Mouse (Mus musculus): ENCODE results near the gene Apc2. TPM values are rescaled to one million over a fixed set of nuclear protein-coding genes. Genes with fewer than 3 reads are reported as not detected.

Gene Apc2
- polyA plus RNA-seq, 1 experiment from 2014 or later, result 0.94 TPM

DNA sequence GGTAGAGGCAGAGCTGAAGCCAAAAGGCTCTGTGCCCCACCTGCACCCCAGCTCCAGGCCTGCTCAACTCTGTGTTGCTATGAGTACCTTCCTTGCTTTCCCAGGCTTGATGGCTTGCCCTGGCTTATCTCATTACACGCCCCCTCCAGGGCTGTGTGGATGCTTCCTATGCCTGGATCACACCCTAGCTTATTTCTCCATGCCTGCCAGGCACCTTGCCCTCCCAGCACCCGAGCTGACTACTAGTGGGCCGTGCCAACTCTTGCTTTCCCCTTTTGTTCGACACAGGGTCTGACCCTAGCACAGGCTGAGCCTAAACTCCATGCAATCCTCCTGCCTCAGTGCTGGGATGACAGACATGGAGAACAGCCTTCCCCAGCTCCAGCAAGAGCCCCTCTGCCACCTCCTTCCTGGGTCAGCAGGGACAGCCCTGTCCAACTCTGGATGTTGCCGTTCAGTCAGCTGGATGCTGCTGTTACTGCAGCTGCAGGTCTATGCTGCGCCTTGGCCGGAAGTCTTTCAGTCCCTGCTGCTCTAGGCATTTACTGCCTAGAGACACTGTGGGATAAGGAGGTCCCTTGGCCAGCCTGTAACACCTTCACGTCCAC, 1.9 kb downstream of the Apc2 start:
- H3K4me1 ChIP-seq, result peaks cover 53% of the 10 kb centered on the region
- H3K36me3 ChIP-seq, result peaks cover 21% of the 10 kb centered on the region
- 50% methylated on average over 8 of the region's 8 CpGs for WGBS
- no peaks in the 10 kb centered on the region for H3K9me3 ChIP-seq
- no peak for ATAC-seq (ENCODE audit: extremely low read depth, insufficient number of reproducible peaks, low FRiP score, low TSS enrichment)
- H3K27ac ChIP-seq (replicated peaks), result no peak overlapping the region
- H3K4me3 ChIP-seq, result no peak overlapping the region
- peak overlapping the region; percentile 8; the same call in 1 of the 2 replicates for H3K9ac ChIP-seq
- H3K27me3 ChIP-seq (replicated peaks), result peaks cover 63% of the 10 kb centered on the region
- no peak overlapping the region for H3K4me2 ChIP-seq

DNA sequence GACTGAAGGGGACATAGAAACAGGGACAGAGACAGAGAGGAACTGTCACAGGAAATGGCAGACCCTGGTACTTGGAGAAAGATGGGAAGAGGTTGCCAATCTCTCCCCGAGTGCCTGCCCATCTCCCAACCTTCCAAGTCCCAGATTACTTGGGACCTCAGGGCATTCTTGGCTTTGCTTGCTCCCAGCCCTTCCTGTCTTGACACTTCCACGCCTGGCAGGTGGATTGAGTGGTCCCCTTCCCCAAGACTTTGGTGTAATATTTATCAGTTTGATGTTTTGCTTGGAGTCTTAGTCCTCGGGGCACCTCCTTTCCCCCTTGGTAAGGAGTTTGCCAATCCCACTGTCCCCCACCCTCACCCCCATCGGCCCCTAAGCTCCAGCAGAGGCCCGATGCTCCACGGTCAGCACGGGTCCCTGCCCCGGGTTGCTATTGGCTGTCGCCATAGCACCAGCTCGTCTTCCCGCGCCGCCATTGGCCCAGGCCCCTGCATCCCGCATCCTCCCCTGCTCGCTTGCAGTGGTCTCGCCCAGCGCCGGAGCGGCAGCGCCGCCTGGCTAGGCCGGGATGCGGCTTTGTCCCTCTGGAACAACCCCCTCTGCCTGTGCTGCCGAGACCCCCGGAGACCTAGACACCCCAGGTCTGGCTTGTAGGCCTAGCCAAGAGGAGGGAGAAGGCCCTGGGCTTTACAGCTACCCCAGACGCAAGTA, 2.9 kb downstream of the Apc2 start:
- WGBS, result 4% methylated on average over 26 of the region's 26 CpGs
- Histone ChIP-seq H3K27ac (replicated peaks) (no peak overlapping the region), H3K36me3 (peaks cover 14% of the 10 kb centered on the region), H3K9me3 (no peaks in the 10 kb centered on the region), H3K27me3 (replicated peaks) (peaks cover 73% of the 10 kb centered on the region), H3K4me1 (peaks cover 47% of the 10 kb centered on the region), H3K9ac (peak overlapping the region; percentile 40; the same call in 1 of the 2 replicates), H3K4me2 (peak overlapping the region; percentile 24), H3K4me3 (peak overlapping the region; percentile 23)
- ATAC-seq (ENCODE audit: extremely low read depth, insufficient number of reproducible peaks, low FRiP score, low TSS enrichment), result no peak

DNA sequence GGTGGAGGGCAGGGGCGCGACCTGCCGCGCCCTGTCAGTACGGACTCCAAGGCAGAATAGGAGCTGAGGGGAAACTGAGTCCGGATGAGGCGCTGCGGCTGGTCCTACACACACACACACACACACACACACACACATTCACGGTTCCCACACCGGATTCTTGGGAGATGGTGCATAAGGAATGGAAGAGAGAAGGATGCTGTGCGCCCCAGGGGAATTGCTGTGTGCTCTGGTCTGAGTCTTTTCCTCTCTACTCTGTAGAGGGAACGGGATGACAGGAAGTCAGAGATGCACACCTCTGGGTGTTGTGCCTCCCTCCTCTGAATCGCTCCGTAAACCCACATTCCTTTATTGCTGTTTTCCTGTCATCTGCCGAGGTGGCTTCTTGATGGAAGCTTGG, 3.5 kb downstream of the Apc2 start:
- 14% methylated on average over 14 of the region's 15 CpGs for WGBS
- H3K4me2 ChIP-seq, result peak overlapping the region; percentile 24

DNA sequence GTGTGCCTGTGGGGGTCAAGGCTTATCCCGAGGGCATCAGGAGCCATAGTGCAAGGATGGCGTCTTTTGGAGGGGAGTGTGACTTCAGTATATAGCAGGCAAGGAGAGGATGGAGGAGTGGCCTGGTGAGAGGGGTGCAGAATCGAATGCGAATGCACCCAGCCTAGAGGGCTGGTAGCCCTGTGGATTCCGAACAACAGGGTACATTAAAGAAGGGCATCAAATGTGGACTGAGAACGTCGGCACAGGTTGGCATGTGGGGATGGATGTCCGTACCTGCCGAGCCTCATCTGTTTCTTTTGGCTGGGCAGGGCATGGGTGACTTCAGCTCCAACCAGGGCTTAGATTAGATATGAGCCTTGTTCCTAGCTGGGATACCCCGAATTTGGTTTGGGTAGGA, 4.0 kb downstream of the Apc2 start:
- H3K27me3 ChIP-seq (replicated peaks), result peaks cover 84% of the 10 kb centered on the region
- peaks cover 39% of the 10 kb centered on the region for H3K4me1 ChIP-seq
- peaks cover 3% of the 10 kb centered on the region for H3K36me3 ChIP-seq
- H3K9me3 ChIP-seq, result no peaks in the 10 kb centered on the region
- 46% methylated on average over 10 of the region's 10 CpGs for WGBS
- H3K27ac ChIP-seq (replicated peaks), result no peak overlapping the region
- no peak for ATAC-seq (ENCODE audit: extremely low read depth, insufficient number of reproducible peaks, low FRiP score, low TSS enrichment)
- no peak overlapping the region for H3K9ac ChIP-seq
- no peak overlapping the region for H3K4me3 ChIP-seq
- H3K4me2 ChIP-seq, result no peak overlapping the region

More for the DNA sequence above, 3.5 kb downstream of the Apc2 start:
- no peak for ATAC-seq (ENCODE audit: extremely low read depth, insufficient number of reproducible peaks, low FRiP score, low TSS enrichment)
- Histone ChIP-seq H3K9ac (peak overlapping the region; percentile 40; the same call in 1 of the 2 replicates), H3K27me3 (replicated peaks) (peaks cover 79% of the 10 kb centered on the region), H3K4me3 (peak overlapping the region; percentile 23), H3K27ac (replicated peaks) (no peak overlapping the region), H3K9me3 (no peaks in the 10 kb centered on the region), H3K4me1 (peaks cover 41% of the 10 kb centered on the region), H3K36me3 (peaks cover 8% of the 10 kb centered on the region)

DNA sequence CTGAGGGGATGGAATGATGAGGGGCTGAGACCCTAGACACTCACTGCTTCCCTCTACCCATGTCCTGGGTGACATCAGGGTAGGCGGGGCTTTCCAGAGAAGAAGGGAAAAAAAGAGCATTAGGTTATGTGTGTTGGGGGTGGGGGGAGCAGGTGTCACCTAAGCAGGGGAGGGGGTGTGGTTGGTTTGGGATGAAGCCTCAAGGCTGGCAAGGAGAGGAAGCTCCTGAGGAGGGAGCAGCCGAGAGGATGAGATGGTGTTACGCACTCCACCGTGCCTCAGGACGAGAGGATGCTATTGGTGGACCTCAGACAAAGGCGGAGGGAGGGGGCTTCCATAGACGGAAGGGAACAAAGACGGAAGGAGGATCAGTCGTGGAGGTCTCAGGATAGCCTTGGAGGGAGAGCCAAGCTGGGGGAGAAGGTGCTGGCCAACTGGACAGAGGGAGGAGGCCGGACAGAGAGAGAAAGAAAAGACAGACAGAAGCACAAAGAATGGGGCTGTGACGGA, 5.0 kb downstream of the Apc2 start:
- no peak for ATAC-seq (ENCODE audit: extremely low read depth, insufficient number of reproducible peaks, low FRiP score, low TSS enrichment)
- Histone ChIP-seq H3K27me3 (replicated peaks) (peaks cover 93% of the 10 kb centered on the region), H3K4me3 (no peak overlapping the region), H3K27ac (replicated peaks) (no peak overlapping the region), H3K4me1 (peaks cover 35% of the 10 kb centered on the region), H3K4me2 (no peak overlapping the region), H3K36me3 (no peaks in the 10 kb centered on the region), H3K9me3 (no peaks in the 10 kb centered on the region), H3K9ac (no peak overlapping the region)
- 31% methylated on average over 11 of the region's 11 CpGs for WGBS

DNA sequence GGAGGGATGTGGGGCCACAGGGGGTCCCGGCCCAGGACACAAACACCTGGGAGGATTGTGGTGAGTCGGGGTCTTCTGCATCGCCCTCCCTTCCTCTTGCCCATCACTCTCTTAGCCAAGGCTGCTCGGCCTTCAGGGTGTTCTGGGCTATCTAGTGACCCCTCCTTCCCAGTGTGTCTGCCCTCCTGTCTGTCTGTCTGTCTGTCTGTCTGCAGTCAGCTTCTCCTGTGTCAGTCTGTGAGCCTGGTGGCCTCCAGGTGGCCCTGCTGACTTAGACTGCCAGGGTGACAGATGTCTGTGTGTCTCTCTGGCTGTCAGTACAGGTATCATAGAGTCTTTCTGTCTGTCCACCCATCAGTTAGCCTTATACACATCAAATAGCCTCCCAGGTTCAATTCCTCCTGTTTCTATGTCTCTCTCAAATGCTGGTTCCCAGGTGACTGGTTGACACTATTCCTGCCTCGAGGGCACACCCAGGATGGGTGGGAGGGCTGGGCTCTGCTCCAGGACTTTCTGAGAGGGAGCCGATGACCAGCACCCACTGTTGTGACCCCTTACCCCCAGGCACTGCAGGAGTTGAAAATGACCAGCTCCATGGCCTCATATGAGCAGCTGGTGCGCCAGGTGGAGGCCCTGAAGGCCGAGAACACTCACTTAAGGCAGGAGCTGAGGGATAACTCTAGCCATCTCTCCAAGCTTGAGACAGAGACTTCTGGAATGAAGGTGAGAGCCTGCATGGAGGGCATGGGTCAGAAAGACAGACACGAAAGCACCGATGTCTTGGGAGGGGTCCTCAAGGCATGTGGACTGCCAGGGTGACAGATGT, 5.7 kb downstream of the Apc2 start:
- Histone ChIP-seq H3K4me1 (peaks cover 28% of the 10 kb centered on the region), H3K36me3 (no peaks in the 10 kb centered on the region), H3K27me3 (replicated peaks) (peaks cover 99% of the 10 kb centered on the region), H3K27ac (replicated peaks) (no peak overlapping the region), H3K9ac (no peak overlapping the region), H3K4me2 (peak overlapping the region; percentile 35; the same call in 1 of the 2 replicates), H3K4me3 (no peak overlapping the region), H3K9me3 (no peaks in the 10 kb centered on the region)
- no peak for ATAC-seq (ENCODE audit: extremely low read depth, insufficient number of reproducible peaks, low FRiP score, low TSS enrichment)
- 70% methylated on average over 10 of the region's 10 CpGs for WGBS

DNA sequence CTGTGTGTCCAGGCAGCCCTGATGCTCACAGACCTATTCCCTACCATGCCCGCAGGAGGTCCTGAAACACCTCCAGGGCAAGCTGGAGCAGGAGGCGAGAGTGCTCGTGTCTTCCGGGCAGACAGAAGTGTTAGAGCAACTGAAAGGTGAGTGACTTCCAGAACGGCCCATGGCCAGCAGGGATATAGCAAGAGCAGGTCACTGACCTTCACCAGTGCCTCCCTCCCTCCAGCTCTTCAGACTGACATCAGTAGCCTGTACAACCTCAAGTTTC, 6.2 kb downstream of the Apc2 start:
- H3K27me3 ChIP-seq (replicated peaks), result peaks cover 99% of the 10 kb centered on the region
- H3K36me3 ChIP-seq, result no peaks in the 10 kb centered on the region
- no peak for ATAC-seq (ENCODE audit: extremely low read depth, insufficient number of reproducible peaks, low FRiP score, low TSS enrichment)
- peak overlapping the region; percentile 16; the same call in 1 of the 2 replicates for H3K4me3 ChIP-seq
- no peaks in the 10 kb centered on the region for H3K9me3 ChIP-seq
- H3K4me1 ChIP-seq, result peaks cover 23% of the 10 kb centered on the region
- WGBS, result 49% methylated on average over 5 of the region's 5 CpGs
- peak overlapping the region; percentile 36; the same call in 1 of the 2 replicates for H3K27ac ChIP-seq (replicated peaks)
- H3K4me2 ChIP-seq, result peak overlapping the region; percentile 35
- H3K9ac ChIP-seq, result 0 out of 2 replicates have a peak overlapping the region, but pooled peaks have one; percentile 14

DNA sequence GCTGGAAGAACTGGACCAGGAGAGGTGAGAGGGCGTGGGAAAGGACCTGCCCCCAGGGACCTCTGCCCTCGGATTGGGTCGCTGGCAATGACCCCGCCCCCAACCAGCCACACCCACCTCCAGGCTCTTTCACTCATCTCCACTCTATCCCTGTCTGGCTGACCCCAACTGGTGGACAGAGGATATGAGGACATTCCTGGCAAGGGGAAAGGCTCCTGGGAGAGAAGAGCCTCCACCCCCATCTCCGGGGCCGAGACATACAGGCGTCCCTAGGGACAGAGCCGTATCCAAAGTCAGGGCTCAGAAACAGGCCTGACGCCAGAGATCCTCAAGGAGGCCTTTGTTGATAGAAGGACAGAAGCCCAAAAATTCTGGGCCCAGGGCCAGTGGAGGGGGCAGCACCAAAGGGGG, 6.7 kb downstream of the Apc2 start:
- Histone ChIP-seq H3K9ac (0 out of 2 replicates have a peak overlapping the region, but pooled peaks have one; percentile 14), H3K4me3 (peak overlapping the region; percentile 16; the same call in 1 of the 2 replicates), H3K9me3 (no peaks in the 10 kb centered on the region), H3K4me1 (peaks cover 18% of the 10 kb centered on the region), H3K36me3 (no peaks in the 10 kb centered on the region), H3K4me2 (peak overlapping the region; percentile 35), H3K27ac (replicated peaks) (peak overlapping the region; percentile 36; the same call in 1 of the 2 replicates), H3K27me3 (replicated peaks) (peaks cover 99% of the 10 kb centered on the region)
- 9% methylated on average over 9 of the region's 9 CpGs for WGBS
- ATAC-seq (ENCODE audit: extremely low read depth, insufficient number of reproducible peaks, low FRiP score, low TSS enrichment), result peak; percentile 12; the same call in 1 of the 2 replicates

DNA sequence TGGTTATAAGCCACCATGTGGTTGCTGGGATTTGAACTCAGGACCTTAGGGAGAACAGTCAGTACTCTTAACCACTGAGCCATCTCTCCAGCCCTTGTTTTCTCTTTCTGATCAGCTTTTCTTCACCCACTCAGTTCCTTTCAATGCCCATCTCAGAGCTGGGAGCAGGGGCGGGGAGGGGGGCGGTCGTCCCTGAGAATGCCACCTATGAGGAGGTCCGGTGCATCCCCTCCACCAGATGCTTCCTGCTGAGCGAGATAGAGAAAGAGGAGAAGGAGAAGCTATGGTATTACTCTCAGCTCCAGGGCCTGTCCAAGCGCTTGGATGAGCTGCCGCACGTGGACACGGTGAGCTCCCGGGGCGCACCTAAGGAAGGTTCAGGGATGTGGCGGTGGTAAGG, 8.7 kb downstream of the Apc2 start:
- 20% methylated on average over 12 of the region's 12 CpGs for WGBS
- no peak for ATAC-seq (ENCODE audit: extremely low read depth, insufficient number of reproducible peaks, low FRiP score, low TSS enrichment)
- no peak overlapping the region for H3K9ac ChIP-seq
- H3K27me3 ChIP-seq (replicated peaks), result peaks cover 99% of the 10 kb centered on the region
- no peaks in the 10 kb centered on the region for H3K9me3 ChIP-seq
- no peak overlapping the region for H3K27ac ChIP-seq (replicated peaks)
- H3K4me3 ChIP-seq, result peak overlapping the region; percentile 17; the same call in 1 of the 2 replicates
- peak overlapping the region; percentile 41 for H3K4me2 ChIP-seq
- peaks cover 15% of the 10 kb centered on the region for H3K4me1 ChIP-seq
- no peaks in the 10 kb centered on the region for H3K36me3 ChIP-seq

DNA sequence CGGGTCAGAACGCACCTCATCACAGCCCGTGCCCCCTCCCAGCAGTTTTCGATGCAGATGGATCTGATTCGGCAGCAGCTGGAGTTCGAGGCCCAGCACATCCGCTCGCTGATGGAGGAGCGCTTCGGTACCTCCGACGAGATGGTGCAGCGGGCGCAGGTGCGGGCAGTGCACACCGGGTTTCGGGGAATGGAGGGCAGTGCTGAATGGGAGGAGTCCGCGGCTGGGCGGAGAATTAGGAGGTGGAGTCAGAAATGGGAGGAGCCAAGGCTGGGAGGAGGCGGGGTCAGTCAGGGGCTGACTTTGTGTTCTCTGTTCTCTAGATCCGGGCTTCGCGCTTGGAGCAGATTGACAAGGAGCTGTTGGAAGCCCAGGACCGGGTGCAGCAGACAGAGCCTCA, 9.1 kb downstream of the Apc2 start:
- ATAC-seq (ENCODE audit: extremely low read depth, insufficient number of reproducible peaks, low FRiP score, low TSS enrichment), result peak; percentile 10; the same call in 1 of the 2 replicates
- H3K27me3 ChIP-seq (replicated peaks), result peaks cover 99% of the 10 kb centered on the region
- 11% methylated on average over 25 of the region's 25 CpGs for WGBS

DNA sequence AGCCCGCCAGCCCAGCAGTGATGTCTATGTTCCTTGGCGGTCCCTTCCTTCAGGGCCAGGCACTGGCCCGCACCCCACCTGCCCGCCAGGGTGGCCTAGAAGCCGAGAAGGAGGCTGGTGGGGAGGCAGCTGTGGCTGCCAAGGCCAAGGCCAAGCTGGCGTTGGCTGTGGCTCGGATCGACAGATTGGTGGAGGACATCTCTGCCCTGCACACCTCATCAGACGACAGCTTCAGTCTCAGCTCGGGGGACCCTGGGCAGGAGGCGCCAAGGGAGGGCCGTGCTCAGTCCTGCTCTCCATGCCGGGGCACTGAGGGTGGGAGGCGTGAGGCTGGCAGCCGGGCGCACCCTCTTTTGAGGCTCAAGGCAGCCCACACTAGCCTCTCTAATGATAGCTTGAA, 15.8 kb downstream of the Apc2 start:
- no peak overlapping the region for H3K9ac ChIP-seq
- peaks cover 100% of the 10 kb centered on the region for H3K27me3 ChIP-seq (replicated peaks)
- no peak overlapping the region for H3K4me3 ChIP-seq
- ATAC-seq (ENCODE audit: extremely low read depth, insufficient number of reproducible peaks, low FRiP score, low TSS enrichment), result no peak
- H3K4me2 ChIP-seq, result no peak overlapping the region
- H3K36me3 ChIP-seq, result no peaks in the 10 kb centered on the region
- 69% methylated on average over 16 of the region's 16 CpGs for WGBS
- peaks cover 37% of the 10 kb centered on the region for H3K4me1 ChIP-seq
- H3K27ac ChIP-seq (replicated peaks), result no peak overlapping the region
- no peaks in the 10 kb centered on the region for H3K9me3 ChIP-seq

More for the DNA sequence above, 9.1 kb downstream of the Apc2 start:
- H3K9me3 ChIP-seq, result no peaks in the 10 kb centered on the region
- H3K4me1 ChIP-seq, result peaks cover 15% of the 10 kb centered on the region
- peak overlapping the region; percentile 41 for H3K4me2 ChIP-seq
- peak overlapping the region; percentile 17; the same call in 1 of the 2 replicates for H3K4me3 ChIP-seq
- no peaks in the 10 kb centered on the region for H3K36me3 ChIP-seq
- H3K9ac ChIP-seq, result no peak overlapping the region
- no peak overlapping the region for H3K27ac ChIP-seq (replicated peaks)

All from heart, embryonic 13.5 days (tissue).